Mouse (Mus musculus): ENCODE data around the gene Arhgef7. TPM values are rescaled to one million over a fixed set of nuclear protein-coding genes. Genes with fewer than 3 reads are reported as not detected.

The Arhgef7 gene
- 10 to 100 TPM; 34.3 to 41.0 TPM for total RNA-seq (2023)

GRCm38 (mm10) chr8:11727651-11728481, at the start of gene Arhgef7:
Gene Arhgef7, plus strand, starts transcription at chr8:11727721.

DNA sequence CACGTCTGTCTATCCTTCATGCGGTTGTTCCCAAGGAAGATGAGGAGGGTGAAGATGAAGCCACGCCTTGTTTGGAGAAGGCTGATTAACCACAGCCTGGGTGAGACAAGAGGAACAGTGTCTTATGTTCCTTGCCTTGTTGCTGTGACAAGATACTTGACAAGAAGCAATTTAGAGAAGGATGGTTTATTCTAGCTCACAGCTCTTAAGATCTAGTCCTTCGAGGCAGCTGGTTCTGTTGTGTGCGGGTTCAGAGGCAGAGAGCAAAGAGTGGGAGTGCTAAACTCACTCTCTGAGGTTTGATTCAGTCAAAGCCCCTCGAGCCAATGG, 26.5 kb upstream of the Arhgef7 start, which contains the start of gene 1700016D06Rik:
TSS of gene 1700016D06Rik (minus strand) at position 31 of the 330 bp plus-strand sequence.

DNA sequence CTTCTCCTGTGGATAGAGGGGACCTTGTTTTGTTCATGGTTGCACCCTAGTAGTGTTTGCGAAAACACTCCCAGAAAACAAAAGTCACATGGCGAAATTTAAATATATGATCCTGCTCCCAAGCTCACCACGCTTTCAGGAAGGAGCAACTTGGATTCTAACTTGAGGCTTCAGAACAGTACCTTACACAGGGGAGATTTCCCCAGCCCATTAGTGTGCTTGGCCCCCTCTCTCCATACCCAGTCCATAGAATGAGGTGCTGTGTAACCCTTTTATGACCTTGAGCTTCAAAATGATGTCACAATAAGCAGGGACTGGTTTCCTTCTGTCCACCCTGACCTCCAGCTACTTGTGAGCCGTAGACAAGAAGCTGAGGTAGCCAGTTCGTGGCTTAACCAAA, 112.7 kb downstream of the Arhgef7 start, which contains the start of gene Tex29:
TSS of gene Tex29 (plus strand) at position 301 of the 400 bp plus-strand sequence.

Other genes with a start within 250 kb of the Arhgef7 start
- 10 to 100 TPM; 10.8 to 17.7 TPM for gene Rab20, start 249.0 kb upstream of the Arhgef7 start, total RNA-seq (2023)
- 10 to 100 TPM; 30.2 to 31.8 TPM for gene Naxd, start 230.2 kb upstream of the Arhgef7 start, total RNA-seq (2023)
- 10 to 100 TPM; 20.7 to 27.6 TPM for gene Cars2, start 176.9 kb upstream of the Arhgef7 start, total RNA-seq (2023)
- 10 to 100 TPM; 52.8 to 54.0 TPM for gene Ing1, start 172.2 kb upstream of the Arhgef7 start, total RNA-seq (2023)
- gene Ankrd10, start 92.0 kb upstream of the Arhgef7 start, total RNA-seq (2023), result 10 to 100 TPM; 21.3 to 21.6 TPM
- gene 1700016D06Rik, start 26.7 kb upstream of the Arhgef7 start, total RNA-seq (2023), result not detected
- not detected for gene Tex29, start 112.8 kb downstream of the Arhgef7 start, total RNA-seq (2023)

Measured in neutrophil, adult 83 days (primary cell).